Mouse (Mus musculus) gastrocnemius, postnatal 14 days (tissue): ENCODE data around the gene Olfr147. TPM values are rescaled to one million over a fixed set of nuclear protein-coding genes. Genes with fewer than 3 reads are reported as not detected.
"Not testable (repeated sequence)": the region's sequence is repeated elsewhere in the genome, so short reads cannot be mapped to it uniquely, and the experiment has no call there.

Experiments used
- DNase-seq: peaks from one replicate; pipeline ENCODE4 v3.0.0; 2021; ENCODE audit warnings: mixed read lengths
- intact Hi-C: fragments of 180-260 bp; cut with DNase I; formaldehyde crosslinking; loops from one replicate; pipeline ENCODE4 v1.15.1; 2025; ENCODE audit warnings: low total_unique reads
- long read RNA-seq, 2 experiments: library from polyadenylated mRNA; stranded (forward); transcript quantifications; one replicate each; pipeline ENCODE4 v2.0.0; 2021
- total RNA-seq, 2 experiments: library from RNA; stranded (reverse); gene quantifications; 2 replicates each; pipeline ENCODE4 v1.2.3; 2021

The Olfr147 gene
- not detected for total RNA-seq
- long read RNA-seq, experiment 1 = 0 reads
- long read RNA-seq, experiment 2 = 0 reads

DNA sequence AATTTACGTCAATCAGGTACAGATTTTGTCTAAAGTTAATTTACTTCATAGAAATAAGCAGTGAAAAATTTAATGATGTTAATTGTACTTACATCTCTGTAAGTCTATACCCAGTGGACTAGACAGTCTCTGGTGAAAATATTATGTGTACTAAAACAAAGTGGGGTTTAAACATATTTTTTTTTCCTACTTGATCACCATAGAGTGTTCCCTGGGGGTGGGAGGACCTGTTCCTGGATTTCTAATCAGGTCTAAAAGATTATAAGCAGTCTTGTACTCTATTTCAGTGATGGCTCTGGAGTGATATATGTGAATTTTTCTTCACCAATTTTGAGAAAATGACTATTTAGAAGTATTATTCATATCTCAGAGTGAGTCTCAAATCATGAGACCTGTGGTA lies at the start of gene Olfr147:
Gene Olfr147, plus strand, starts transcription at position 301 of the 400 bp plus-strand sequence.
- DNase-seq = no peak
- intact Hi-C loops = no loop called here

DNA sequence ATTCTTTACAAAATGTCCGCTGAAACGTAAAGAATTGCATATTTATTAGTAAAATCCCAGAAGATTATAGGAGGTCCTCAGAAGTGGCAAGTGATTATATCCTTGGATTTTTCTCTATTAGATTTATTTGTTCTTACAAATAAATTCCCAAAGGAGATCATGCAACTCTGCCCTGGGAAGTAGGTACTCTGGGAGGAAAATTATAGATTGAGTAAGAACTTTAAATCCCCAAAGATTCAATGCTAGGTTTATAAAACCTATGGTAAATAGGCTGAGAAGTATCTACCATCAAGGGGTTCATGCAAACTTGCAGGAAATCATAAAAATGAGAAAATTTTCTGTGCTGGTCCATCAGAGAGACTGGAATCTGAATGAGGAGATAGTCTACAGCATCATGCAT lies 34.9 kb upstream of the Olfr147 start, which contains the start of gene Olfr250:
Gene Olfr250, plus strand, starts transcription at position 301 of the 400 bp plus-strand sequence.
- DNase-seq = no peak
- intact Hi-C loops = no loop called here

DNA sequence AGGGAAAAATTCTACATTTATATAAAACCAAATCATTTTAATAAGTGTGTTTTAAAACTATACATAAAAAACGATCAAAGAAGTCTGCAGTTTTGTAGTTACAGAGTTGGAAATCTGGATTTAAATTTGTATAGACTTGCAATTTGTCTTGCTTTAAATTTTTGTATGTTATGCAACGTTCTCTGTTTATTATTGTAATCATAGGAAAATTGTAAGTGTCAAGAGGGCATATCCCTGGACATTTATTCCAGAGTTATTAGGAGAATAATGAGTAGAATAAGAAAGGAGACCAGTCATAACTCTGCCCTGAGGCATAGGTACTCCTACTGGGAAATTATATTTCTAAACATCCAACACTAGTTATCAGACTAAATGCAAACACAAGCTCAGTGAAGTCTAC lies 24.7 kb upstream of the Olfr147 start, which contains the start of gene Olfr251:
Gene Olfr251, plus strand, starts transcription at position 301 of the 400 bp plus-strand sequence.
- DNase-seq = no peak
- intact Hi-C loops = no loop called here

DNA sequence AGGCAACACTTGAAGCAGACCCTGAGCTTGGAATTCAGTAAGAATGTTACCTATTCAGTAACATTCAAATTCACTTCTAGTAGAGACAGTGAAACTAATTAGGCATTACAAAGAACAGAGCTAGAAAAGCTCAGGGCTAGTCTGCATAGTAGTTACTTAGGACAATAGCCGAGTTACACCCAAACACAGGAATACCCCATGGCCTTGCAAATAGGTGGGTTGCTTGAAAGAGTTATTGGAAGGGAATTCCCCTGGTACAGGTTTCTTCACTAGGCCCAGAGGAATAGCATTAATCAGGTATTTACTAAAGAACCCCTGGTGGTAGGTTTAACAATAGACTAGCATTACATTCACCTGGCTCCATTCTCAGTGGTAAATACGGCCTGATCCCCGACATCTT lies 6.0 kb downstream of the Olfr147 start:
- intact Hi-C loops, DNase-seq: not testable (repeated sequence)

DNA sequence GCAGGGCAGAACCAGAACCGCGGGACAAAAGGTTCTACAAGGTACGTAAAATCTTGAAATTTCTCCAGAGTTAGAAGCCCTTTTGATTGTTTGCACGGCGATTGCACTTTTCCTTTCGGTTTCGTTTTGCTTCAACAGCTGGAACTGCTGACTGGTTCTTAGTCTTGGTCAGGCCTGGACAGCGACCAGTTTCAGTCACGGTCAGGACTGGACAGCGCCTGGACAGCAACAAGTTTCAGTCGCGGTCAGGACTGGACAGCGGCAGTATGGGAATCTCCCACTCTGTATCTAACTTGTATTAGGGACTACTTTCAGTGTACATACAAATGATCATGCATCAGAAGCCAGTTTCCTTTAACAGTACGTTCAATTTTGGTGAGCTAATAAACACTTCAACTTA lies 12.0 kb downstream of the Olfr147 start:
- intact Hi-C loops, DNase-seq: not testable (repeated sequence)

DNA sequence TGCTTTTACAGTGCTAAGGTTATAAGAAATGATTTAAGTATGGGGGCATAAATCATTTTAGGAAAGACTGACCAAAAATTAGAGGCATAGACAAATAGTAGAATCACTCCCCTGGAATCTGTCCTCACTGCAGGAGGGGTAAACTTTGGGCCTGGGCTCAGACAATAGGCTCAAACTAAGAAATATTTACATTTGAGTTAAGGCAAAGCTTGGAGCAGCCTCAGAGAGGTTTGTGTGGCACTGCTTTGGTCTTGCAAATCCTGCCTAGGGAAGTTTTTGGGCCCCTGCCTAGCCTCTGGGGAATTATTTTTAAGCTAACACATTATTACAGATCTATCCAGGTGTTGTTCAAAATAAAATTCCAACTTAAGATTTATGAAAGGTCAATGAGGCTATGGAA lies 22.3 kb downstream of the Olfr147 start:
- DNase-seq = no peak
- intact Hi-C loops = no loop called here

DNA sequence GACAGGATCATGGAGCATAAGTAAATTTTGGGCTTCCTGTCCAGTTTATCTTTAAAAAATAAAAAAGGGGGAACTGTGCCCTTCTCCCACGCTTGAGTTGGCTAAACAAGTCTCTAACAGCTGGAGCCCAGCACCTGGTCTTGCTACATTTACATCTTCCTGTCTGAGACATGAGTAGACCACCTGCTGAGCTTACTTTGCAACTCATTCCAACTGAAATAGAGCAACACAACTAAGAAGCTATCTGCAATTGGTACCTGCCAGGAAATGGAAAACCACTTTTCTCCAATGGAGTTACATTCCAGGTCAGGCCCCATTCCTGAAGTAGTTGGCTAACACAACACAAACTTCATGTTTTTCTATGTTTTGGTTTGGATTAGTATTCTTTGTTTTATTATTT lies 25.5 kb downstream of the Olfr147 start:
- intact Hi-C loops = no loop called here
- DNase-seq = no peak

DNA sequence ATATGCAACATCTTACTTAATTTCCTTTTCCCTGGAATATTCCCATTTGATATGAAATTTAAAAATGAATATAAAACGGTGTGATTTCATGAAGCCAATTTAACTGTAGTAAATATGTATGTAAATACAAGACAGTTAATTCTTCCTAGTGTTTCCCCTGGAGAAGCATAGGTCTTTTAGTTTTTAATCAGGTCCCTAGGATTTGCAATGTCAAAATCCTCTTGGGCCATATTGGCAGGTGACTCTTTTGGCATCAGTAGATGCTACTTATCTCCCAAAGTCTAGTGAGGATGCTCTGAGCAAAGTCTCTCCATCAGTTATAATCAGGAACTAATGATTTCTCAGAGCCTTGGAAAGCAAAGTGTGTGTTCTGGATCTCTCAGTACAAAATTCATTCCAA lies 27.7 kb downstream of the Olfr147 start, which contains the start of gene Olfr901:
Gene Olfr901, plus strand, starts transcription at position 301 of the 400 bp plus-strand sequence.
- intact Hi-C loops = no loop called here
- no peak for DNase-seq

DNA sequence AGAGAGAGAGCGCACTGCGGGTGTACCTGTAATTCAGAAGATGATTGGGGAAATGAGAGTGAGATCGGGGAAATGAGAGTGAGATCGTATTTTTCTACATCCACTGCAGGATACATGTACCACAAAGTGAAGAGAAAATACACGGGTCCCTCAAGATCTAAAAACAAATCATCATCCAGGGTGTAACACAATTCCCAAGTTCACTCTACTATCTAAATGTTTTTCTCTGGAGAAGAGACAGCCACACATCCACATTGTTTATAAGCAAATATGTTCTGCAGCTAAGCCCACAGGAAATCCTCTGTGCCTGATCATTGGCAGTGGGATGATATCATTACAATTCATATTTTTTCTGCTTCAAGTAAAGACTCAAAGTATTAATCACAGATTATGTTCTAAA lies 45.9 kb downstream of the Olfr147 start, which contains the start of gene Olfr902:
Gene Olfr902, plus strand, starts transcription at position 301 of the 400 bp plus-strand sequence.
- DNase-seq = no peak
- intact Hi-C loops = no loop called here

Other genes starting within 250 kb of the Olfr147 start
- not detected for gene Olfr891, start 220.9 kb upstream of the Olfr147 start, total RNA-seq
- gene Olfr893, start 193.3 kb upstream of the Olfr147 start, total RNA-seq = not detected
- gene Olfr894, start 183.6 kb upstream of the Olfr147 start, total RNA-seq = not detected
- not detected for gene Olfr143, start 148.9 kb upstream of the Olfr147 start, total RNA-seq
- not detected for gene Olfr895, start 133.8 kb upstream of the Olfr147 start, total RNA-seq
- not detected for gene Olfr896-ps1, start 110.6 kb upstream of the Olfr147 start, total RNA-seq
- not detected for gene Olfr25, start 72.6 kb upstream of the Olfr147 start, total RNA-seq
- not detected for gene Olfr898, start 53.3 kb upstream of the Olfr147 start, total RNA-seq
- gene Olfr250, start 34.8 kb upstream of the Olfr147 start, total RNA-seq = not detected
- gene Olfr251, start 24.6 kb upstream of the Olfr147 start, total RNA-seq = not detected
- not detected for gene Olfr901, start 27.8 kb downstream of the Olfr147 start, total RNA-seq
- gene Olfr902, start 46.0 kb downstream of the Olfr147 start, total RNA-seq = not detected
- not detected for gene Olfr904, start 61.4 kb downstream of the Olfr147 start, total RNA-seq
- not detected for gene Olfr905, start 69.4 kb downstream of the Olfr147 start, total RNA-seq
- gene Olfr906, start 85.4 kb downstream of the Olfr147 start, total RNA-seq = not detected
- not detected for gene Olfr907, start 94.1 kb downstream of the Olfr147 start, total RNA-seq
- not detected for gene Olfr911-ps1, start 119.9 kb downstream of the Olfr147 start, total RNA-seq
- gene Olfr910, start 136.2 kb downstream of the Olfr147 start, total RNA-seq = not detected
- gene Olfr912, start 178.5 kb downstream of the Olfr147 start, total RNA-seq = not detected
- gene Olfr913, start 191.1 kb downstream of the Olfr147 start, total RNA-seq = not detected
- gene Olfr914, start 203.4 kb downstream of the Olfr147 start, total RNA-seq = not detected